Mouse (Mus musculus) A20 (cell line): ENCODE measurements around the gene Lig3.
"Not testable (repeated sequence)": the region's sequence is repeated elsewhere in the genome, so short reads cannot be mapped to it uniquely, and the experiment has no call there.

Experiments used
- DNase-seq: peaks from one replicate; pipeline ENCODE4 v3.0.0-alpha.2; 2011; ENCODE audit warnings: low read depth, low spot score

The Lig3 gene

DNA sequence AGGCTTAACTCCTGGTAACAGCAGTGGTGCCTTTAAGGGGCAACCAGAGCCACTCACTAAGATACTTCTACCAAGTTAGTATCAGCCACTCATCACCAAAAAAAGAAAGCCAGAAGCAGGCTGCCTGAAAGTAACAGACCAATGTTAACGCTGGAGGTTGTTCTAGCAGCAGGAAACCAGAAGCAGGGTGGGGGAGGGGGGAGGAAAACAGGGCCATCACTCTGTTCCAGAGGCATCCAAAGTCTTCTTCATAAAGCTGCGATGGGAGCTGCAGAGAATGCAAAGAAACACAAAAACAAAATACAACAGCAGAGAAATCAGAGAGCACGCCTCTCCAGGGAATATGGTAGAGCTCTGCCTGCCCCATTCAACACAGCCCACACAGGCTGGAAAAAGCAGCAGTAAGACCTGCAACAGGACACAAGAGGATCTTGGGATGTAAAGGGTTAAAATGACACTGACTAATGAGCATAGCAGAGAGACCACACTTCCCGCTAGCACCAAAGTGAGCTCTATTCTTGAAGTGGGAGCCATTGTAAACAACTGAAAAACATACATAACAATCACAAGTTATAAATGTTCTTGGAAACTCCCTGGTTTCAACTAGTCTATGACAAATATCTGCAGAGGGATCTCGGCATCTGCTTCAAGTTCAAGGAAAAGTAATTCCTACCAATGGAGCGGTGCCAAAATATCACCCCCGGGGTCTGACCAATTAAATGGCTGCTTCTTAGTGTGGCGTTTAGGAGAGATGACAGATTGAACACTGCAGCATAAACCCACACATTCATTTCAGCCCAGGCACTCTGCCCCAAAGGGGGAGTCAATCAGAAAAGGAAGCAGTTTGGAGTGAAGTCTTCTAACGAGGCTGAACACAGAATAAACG, 50.3 kb downstream of the Lig3 start:
- DNase-seq, result no peak

DNA sequence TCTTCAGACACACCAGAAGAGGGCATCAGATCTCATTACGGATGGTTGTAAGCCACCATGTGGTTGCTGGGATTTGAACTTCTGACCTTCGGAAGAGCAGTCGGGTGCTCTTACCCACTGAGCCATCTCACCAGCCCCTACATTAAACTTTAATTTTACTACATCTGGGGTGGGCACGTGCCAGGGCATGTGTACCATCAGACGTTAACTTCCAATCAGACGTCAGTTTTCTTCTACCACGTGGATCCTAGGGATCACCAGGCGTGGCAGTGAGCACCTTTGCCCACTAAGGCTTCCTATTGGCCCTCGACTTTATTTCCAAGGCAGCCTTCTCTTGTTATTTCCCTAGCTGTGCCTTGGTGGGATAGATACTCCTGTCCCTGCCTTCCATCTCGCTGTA, 51.5 kb downstream of the Lig3 start:
- not testable (repeated sequence) for DNase-seq

DNA sequence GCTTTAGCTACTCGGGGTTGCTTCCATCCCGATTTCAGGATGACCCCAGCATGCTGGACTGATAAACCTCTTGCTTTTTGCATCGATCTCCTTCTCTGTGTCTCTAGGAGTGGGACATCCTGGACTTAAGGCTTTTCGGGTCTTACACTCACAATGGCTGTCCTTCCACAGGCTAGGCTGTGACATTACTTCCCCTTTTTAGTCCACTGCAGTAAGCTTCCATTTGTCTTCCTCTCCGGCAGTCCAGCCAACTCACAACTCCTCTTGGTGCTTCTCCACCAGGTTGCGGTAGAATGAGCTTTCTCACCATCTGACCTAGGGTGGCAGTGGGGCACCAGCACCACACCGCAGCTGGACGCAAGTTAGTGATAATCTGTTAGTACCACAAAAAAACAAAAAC, 53.0 kb downstream of the Lig3 start:
- peak; percentile 46 for DNase-seq

DNA sequence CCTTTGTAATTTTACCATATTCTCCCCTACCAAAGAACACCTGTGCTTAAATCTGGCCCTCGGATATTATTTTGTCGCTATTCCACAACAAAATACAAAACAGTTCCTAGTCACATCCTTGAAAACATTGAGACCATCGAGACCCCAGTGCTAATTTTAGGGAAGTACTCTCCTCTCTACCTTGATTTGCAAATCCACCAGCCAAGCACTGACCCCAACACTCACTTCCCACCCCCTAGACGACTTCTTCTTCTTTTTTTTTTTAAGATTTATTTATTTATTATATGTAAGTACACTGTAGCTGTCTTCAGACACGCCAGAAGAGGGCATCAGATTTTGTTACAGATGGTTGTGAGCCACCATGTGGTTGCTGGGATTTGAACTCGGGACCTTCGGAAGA, 53.5 kb downstream of the Lig3 start:
- peak; percentile 36 for DNase-seq

DNA sequence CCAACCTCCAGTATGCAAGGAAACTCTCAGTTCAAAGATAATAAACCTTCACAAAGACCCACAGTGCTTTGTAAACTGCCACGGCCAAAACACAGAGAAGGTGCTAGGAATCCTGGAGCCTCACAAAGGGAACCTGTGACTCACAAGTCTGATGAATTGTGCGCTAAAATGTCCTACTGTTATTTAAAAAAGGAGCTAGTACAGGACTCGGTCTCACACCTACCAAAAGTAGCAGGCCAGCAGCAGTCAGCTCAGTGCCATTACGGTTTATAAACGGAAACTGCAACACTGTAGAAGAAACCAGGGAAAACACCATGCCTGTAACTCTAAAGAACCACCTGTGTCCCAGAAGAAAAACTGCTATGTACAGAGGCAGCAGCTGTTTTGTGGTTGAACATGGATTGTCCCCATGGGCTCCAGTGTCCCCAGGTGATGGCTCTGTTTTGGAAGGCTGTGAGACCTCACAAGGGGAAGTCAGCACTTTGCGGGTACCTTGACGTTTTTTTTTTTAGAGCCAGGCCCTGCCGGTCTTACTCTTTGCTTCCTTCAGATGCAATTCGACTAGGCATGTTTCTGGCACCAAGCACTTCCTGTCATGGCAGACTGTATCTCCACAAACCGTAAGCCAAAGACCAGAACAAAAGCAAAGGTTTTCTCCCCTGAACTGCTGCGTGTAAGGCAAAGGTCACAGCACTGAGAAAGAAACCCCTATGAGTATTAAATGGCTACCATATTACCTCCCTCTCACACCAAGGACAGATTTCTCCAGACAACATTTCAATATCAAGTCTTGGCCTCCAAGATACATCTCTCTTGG, 54.9 kb downstream of the Lig3 start:
- DNase-seq, result peak; percentile 85

DNA sequence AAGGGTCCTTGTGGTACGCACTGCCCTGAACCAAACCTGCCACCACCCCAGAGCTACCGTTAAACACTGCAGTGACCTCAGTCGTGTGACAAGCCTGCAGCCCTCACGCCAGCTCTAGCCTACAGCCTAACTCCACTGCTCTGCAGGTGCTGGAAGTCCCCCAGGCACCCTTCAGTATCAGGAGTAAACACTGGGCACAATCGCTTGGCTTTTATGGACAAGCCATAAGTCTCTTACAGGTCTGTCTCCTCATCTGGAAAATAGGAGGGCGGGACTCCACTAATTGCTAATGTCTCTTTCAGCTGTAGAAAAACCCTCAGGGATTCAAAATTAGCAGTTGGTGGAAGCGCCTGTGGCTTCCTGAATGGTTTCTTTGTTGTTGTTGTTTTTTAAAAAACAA, 56.3 kb downstream of the Lig3 start:
- peak; percentile 50 for DNase-seq

DNA sequence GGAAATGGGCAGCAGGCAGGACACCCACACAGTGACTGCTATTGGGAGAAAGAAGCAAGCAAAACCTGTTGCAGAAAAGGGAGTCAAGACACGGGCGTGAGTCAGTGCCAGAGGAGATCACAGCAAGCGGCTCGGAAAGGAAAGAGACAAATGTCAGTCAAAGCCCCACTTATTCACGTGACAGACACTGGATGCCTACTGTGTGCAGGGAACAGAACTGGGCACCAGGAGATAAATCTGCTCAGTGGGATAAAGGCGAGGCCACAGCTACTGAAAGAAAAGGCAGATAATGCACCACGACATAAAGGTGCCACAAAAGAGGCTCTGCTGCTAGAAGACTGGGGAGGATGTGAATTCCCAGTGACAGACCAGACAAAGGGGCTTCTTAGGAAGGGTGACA, 56.9 kb downstream of the Lig3 start:
- DNase-seq, result no peak

DNA sequence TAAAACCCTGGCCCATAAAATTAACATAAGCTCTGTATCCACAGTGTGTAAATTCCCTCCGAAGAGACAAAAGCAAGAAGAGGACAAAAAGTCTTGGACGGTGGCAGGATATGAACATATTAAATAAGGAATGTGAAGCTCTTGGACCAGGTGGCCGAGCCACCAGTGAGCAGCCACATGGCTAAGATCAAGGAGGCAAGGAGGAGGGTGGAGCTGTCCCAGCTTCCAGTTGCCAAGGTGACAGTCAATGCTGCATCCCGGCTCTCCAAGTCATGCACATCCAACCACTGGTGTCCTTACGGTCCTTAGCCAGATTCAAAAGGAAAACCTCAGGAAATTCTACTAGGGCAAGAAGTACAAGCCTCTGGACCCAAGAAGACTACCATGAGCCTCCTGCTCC, 57.6 kb downstream of the Lig3 start:
- DNase-seq, result no peak

DNA sequence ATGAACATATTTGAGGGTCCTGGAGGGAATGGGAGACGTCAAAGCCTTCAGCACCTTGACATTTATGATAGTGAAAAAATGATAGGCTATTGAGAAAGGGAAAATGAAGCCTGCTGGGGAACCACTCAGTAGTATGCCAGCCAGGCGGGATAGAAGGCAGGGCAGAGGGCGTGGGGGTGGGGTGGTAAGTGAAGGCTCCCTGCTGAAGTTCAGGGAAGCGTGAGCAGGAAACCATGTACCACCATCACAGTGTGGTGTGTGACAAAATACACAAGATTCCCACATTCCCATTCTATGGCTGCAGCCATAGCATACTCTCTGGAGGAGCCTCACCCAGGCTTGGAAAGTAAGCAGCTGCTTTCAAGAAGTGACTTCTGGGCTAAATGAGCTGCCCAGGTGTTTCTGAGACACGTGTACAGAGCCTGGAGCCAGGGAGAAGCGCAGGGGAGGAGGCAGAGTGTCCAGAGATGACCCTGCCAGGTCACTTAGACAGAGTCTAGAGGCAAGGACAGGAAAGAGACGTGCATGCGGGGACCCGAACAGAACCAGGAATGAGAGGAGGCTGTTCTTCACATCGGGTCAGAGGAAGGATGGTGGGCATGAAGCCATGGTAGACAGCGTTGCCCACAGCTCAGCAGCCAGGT, 64.0 kb downstream of the Lig3 start:
- no peak for DNase-seq

DNA sequence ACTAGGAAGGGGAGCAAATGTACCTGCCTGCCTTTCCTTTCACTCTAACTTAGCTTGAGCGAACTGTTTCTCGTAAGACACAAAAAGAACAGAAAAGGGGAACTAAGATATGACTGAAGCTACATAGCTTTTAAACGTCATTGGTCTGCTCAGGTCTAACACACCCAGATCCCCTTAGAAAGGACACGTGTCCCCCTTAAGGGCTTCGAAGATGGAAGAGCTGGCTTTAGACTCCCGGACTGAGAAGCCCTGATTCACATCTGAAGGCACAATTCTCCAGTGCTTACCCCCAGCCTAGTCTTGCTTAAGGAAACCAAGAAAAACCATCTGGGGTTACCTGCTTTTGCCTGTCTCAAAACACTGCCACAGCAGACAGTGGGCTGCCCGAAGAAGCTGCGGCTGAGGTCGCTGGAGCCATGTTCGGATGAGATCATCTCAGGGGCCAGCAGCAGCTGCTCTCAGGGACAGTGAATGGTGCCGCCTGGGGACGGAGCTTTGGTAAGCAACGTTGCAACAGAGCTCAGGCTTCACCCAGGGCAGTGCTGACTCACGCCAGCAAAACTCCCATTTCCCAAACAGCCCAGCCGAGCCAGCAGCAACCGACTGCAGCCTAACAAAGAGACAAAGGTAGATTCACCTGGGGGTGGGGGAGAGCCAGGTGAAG, 64.6 kb downstream of the Lig3 start:
- peak; percentile 82 for DNase-seq

DNA sequence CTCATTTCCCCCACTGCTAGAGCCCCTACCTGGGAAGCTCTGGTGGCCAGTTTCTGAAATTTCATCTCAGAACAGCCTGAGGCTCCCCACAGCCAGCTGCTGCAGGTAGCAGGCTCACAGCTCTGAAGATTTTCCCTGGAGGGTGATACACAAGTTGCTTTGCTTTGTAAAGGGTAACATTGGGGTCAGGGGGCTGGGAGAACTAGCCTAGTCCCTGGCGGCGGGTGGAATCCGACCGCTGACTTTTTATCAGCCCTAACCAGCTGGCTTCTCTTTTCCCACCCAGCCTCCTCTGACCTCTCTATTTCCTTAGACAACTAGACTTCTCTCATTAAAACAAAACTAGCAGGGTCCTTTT, 65.2 kb downstream of the Lig3 start:
- no peak for DNase-seq

DNA sequence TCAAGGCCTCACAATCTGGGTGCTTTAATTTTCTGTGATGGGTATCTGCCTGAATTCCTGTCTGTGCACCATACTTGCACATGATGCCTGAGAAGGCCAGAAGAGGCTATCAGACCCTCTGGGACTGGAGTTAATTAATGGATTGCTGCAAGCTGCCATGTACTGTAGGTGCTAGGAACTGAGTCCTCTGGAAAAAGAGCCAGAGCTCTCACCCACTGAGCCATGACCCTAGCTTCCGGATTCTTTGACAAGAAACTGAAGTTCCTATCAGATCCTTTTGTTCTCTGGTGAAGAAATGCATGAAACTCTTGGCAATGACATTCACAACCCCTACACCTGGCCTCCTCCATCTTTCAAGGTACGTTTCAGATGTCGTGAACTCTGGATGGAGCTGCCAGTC, 66.0 kb downstream of the Lig3 start:
- no peak for DNase-seq

DNA sequence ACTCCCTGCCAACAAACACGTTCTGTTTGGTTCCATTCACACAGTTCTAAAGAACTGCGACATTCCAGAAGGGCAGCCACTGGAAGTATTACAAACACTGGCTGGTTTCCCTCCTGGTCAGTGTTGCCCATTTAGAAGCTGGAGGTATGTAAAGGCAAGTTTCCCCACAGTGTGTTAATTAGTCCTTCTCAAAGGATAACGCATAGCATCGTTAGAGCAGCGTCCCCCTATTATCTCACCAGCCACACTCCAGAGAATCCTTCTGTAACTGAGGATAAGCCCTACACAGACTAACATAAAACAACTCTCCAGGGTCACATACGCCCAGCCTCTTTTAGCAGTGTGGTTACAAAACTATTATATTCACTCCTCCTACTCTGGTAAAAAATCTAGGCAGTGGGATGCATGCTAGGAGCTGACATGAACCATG, 66.7 kb downstream of the Lig3 start:
- no peak for DNase-seq

DNA sequence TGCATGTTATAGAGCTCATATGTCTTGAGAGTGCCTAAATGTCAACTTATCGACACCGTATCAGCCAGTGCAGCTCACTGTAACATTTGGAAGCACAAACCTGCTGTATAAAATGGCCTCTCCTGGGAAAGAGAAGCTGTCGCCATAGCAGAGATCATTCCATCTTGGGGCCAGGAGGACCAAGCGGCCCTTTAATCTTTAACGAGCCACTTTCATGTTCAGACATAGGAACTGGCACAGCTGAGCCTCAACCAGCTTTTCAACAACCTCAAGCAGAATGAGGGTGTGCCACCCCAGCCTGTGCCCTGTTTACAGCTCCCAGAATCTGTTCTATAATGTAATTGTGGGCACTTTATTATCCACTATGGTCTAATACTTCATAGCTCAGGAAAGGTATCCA, 69.4 kb downstream of the Lig3 start:
- DNase-seq, result no peak

DNA sequence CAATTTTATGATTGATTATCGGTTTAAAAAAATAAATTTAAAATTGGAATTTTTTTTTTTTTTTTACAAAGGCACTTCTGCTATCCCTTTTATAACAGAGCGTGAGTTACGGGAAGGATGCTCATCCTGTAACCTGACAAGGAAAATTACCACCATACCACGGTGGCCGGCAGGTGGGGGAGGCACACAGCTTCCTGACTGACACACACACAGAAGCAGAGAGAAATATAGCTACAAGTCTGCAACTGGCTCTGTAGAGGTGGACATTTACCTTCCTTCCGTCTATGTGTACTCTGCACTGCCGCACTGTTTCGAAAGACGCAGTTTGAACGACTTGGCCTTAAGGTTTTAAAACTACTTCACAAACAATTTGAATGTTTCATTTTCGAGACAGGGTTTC, 71.2 kb downstream of the Lig3 start:
- no peak for DNase-seq

DNA sequence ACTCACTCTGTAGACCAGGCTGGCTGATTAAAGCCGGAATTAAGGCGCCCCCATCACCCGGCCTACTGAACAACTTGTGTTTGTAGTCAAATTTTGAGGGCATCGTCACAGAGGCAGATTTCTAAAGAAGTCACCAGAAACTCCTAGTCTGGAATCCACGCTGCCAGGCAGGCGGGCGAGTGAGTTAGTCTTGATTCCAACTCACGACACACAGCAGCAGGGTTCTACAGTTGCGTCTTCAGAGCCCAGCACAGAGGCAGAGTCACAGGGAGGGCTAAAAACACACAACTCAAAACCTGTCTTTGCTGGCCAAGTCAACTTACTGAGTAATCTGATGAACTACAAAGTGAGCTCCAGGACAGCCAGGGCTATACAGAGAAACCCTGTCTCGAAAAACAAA, 71.6 kb downstream of the Lig3 start:
- DNase-seq, result no peak

DNA sequence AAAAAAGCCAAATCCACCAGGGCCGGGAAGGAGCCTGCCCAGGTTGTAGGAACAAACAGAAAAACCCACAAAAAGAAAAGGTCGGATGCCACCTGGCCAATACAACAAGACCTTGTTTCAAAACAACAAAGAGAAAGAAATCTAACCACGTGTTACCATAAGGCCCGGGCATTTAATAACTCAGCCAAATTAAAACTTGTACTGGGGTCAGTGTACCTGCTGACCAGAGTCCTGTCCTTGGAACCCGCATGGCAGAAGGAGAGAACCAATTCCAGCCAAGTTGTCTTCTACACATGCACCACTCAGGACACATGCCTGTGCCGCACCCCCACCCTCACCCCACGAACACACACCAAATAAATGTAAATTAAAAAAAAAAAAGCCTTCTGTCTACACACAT, 72.0 kb downstream of the Lig3 start:
- DNase-seq, result no peak
